Mouse (Mus musculus): ENCODE measurements around the gene Zfp839.

Zfp839 gene

DNA sequence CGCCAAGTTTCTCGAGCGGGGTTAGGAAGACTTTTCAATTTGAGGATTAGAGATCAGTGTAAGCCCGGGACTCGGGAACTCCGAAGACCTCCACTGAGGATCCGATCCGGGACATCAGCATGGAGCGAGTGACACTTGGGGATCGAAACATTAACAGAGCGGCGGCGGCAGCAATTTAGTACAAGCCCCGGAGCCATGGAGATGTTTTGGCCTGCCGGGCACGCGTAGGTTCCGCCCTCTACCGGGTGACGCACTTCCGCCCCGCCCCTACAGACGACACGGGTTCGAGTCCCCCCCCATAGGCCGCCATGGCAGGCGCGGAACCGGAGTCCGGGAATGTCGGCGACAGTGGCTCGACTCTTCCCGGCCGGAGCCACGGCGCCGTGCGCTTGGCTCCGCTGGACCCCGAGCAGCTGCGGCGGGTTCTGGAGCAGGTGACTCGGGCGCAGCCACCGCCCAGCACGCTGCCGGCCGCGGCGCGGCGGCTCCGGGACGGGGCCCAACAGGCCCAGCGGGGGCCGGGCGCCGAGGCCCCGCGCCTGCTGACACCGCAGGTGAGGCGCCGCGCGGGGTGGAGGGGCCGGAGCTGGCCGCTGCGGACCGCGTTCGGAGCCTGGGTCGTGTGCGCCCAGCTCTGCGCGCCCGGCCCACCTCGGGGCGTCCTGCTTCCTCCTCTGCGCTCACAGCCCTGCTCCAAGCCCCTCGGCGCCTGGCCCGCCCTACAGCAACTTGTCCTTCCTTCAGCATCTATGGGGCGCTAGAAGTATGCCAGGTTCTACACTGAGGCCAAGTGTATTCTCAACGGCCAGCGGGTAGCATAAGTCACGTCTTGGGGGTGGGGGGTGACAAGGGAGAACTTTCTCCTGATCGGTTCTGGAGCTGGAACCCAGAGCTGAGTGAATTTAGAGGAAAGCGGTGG lies at the start of gene Zfp839:
Zfp839 (plus strand) TSS at position 244 of the 919 bp plus-strand sequence.
- DNase-seq, result peak; percentile 83

DNA sequence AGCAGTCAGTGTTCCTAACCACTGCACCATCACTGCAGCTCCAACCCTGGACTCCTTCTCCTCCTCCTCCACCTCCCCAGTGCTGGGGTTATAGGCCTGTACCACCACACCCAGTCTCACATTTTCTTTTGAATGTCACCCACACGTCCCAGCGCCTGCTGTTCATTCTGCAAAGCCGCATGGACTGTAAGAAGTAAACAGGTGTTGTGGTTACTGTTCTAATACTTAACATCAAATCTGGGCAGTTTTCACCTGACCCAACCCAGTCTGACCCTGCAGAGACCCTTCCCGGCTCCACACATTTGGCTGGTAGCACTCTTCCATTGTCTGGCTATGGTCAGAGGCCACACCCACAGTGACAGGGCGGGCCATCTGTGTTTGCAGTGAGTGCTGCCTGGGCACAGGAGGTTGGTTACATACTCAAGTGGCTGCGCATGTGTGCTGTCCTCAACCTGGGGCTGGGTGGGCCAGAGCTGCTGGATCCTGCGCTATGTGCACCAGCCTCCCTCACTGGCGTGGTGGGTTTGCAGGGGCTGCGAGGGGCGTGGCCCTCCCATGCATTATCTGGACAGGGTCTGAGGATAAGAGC lies 48.1 kb upstream of the Zfp839 start:
- DNase-seq, result no peak

DNA sequence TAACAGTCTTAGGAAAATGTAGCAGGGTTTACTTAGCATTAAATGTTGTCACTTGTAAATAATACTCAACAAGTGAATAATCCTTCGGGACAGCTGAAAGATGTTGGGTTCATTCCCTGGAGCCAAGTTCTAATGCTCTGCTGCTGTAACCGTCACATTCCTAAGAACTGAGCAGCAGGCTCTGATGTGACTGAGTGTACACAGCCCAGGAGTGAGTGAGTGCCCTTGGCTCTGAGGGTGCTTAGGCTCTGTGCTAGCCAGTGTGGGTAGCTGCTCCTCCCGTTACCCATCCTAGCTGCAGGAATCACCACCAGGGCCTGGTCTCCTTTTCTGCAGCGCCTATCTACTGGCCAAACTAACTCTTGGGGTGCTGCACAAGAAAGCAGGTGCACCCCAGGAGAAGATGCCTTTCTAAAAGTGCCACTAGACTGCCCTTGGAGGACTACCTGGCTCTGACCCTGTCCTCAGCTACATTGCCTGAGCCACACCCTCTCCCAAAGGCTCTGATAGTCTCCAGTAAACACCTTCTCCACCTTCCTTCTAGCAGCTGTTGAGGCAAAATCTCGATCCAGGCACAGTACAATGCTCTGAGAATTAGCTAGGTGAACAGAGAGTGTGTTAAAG lies 47.3 kb upstream of the Zfp839 start:
- DNase-seq, result no peak

DNA sequence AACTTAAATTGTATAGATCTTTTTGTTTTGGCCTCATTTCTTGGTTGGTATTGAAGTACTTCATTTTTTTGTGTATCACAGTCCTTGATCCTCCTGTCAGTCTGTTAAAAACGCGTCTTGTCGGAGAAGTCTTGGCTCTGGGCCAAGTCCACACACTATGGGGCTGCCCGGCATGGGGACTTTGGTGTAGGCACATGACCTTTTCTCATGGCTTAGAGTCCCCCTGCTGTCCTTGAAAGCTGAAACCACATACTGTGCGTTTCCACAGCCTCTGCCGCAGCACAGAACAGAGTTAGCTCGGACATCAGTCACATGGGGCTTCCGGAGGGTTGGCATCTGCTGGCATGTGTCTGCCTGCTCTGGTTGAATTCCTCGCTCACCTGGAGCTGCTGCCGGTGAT lies 45.8 kb upstream of the Zfp839 start:
- no peak for DNase-seq

DNA sequence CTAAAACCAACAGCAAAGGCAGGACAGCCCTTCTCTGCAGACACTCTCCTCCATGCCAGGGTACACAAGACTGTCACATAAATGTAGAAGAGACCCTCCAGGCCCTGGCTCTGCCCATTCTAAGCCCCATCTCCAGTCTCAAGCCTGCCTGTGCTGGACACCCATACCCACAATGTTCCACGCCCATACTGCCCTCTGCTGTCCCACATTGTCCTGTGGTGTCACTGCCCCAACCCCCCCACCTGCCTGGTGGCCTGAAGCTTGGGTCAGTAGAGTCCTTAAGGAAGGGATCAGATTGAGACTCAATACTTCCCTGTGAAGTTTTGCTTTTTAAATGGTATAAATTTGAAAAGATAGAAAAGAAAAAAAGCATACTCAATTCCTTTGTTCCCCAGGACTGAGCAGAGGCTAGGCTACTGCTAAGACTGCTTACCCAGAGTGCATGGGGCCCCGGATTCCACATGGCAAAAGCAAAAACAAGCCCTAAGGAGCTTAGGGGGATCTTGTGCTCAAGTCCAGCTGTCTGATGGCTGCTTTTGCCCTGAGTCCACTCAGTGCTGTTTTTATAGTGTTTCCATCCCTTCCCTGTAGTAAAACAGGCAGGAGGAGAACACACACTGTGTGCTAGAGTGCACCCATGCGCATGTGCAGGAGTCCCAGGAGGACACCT lies 43.6 kb upstream of the Zfp839 start:
- peak; percentile 54 for DNase-seq

DNA sequence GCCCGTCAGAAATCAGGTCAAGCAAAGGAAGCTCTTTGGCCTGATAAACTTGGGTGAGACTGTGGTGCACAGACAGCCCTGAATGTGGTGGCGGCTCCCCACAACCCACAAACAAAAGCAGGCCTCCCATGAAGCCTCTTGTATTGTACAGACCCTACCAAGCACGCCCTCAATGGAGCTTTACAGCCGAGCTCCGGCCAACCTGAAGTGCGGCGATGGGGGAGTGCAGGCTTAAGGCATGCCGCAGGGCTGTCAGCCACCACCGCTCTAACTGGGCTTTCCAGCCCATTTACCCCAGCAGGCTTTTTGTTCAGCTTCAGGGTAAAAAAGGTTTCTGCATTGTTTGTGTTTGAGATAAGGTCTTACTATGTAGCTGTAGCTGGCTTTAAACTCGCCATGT lies 41.6 kb upstream of the Zfp839 start:
- no peak for DNase-seq

DNA sequence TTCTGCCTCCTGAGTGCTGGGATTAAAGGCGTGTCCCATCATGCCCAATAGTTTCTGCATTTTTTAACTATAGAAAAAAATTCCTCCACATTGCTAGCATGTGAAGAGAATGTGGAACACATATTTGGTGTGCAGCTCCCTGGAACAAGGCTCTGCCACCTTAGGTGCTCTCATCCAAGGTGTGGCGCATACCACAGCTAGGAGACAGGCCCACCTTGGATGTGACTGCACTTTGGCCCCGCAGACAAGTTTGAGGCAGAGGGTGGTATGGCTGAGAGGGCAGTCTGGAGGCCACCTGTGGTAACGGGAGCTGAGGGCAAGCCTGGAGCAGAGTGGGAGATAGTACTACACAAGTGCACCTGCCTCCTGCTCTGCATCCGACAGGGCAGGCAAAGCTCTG lies 41.2 kb upstream of the Zfp839 start:
- DNase-seq, result no peak

DNA sequence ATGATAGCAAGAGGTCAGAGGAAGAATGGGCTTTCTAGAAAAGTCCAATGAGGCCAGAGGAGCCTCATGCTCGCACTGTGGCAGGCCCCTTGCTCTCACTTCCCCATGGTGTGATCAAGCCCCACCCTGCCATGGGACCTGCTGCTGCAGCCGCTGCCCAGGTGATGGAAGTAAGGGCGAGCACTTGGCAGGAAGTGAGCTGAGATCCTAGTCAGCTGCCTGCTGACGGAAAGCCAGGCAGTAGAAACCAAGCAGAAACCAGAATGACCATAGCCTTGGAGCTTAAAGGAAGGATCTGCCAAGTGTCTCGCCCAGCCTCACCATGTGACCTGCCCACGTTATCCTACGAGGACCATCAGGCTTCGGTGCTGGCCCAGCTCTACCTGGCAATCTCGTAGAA lies 36.9 kb upstream of the Zfp839 start:
- DNase-seq, result no peak

DNA sequence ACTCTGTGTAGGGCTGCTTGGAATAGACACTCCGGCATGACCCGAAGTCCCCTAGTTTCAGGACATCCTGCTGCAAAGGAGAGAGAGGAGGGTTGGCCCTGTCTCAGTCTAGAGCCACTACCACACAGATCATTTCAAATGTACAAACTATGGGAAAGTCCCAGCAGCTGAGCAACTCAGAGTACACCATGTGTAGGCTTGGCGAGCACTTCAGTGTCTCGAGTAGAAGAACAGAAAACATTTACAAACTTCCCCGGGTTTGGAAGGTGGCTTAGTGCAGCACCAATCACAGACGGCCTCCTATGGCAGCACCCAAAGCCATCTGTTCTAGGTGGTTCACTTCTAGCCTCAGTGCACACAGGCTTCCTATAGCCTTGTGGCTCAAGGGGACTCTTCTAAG lies 36.4 kb upstream of the Zfp839 start:
- no peak for DNase-seq

DNA sequence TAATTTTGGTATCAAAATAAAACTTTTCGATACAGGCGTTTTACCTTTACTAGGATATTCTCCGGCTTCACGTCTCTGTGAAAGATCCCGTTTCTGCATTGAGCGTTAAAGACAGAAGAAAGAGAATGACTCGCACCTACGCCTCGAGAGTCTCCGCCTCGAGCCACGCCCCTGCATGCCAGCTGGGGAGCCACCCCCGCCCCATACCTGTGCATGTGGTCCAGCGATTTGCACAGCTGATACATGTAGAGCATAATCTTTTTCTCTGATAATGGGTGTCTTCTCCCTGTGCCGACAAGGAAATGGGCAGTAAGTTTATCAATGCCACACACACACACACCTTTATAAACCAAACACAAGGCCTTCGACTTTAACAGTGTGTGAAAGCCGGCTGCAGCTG lies 35.1 kb upstream of the Zfp839 start:
- DNase-seq, result no peak

DNA sequence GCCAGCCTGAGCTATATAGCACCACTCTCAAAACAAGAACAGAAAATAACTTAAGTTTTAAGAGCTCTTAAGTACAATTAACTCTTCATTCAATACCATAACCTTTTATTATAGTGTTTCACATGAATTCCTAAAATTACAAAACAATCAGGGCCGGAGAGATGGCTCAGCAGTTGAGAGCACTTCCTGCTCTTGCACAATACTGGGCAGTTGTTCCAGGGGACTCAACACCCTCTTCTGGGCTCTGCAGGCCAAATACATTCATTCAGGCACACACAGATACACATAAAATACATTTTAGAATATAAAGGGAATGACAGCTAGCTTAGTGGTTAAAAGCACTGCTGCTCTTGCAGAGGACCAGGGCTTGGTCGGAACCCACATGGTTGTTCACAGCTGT lies 33.2 kb upstream of the Zfp839 start:
- no peak for DNase-seq

DNA sequence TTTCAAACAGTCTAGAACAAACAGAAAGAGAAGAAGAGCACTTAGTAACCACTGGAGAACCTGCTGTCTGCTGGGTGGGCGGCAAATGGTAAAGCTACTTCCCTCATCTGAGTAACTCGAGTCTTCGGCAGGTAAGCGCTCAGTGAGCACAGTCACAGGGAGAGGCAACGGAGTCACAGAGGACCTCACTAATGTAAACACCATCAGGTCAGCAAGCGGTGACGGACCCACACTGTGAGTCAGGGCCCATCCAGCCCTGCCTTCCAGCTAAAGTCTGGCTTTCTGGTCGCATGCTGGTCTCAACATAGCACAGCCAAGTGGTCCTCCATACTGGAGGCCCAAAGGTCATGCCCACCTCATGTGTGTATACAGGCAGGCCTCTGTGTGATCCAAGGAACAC lies 30.7 kb upstream of the Zfp839 start:
- no peak for DNase-seq

DNA sequence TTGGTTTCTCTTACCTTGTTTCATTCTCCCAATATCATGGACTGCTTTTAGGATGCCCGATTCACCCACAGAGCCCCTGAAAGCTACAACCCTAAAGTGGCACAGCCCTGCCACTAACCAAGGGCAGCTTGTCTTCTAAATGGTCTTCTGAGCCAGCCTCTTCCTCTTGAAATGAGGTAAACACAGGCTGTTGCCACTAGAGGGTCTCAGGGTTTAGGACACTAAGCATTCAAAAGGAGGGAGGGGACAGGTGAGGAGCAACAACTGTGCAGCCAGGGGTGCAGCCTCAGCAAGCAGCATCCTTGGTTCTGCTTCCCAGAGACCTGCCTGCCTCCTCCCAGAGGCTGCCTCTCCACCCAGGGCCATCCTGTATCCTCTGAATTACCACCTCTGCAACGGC lies 28.3 kb upstream of the Zfp839 start:
- no peak for DNase-seq

DNA sequence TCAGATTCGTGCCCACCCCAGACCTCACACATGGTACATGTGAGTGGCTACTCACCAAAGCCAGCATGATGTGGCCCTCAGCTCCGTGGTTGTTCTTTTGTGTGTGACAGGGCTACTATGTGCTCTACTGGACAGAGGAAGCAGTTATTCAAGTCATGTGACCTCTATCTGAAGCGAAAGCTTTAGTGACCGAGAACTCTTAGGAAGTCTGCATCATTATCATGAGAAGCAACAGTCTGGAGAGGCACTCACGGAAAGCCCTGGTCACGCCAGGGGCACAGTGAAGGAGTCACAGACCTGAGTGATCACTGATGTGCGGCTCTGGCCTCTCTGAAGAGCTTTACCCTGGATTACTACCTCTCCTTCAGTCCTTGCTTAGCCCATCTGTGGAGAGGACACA lies 27.7 kb upstream of the Zfp839 start:
- no peak for DNase-seq

DNA sequence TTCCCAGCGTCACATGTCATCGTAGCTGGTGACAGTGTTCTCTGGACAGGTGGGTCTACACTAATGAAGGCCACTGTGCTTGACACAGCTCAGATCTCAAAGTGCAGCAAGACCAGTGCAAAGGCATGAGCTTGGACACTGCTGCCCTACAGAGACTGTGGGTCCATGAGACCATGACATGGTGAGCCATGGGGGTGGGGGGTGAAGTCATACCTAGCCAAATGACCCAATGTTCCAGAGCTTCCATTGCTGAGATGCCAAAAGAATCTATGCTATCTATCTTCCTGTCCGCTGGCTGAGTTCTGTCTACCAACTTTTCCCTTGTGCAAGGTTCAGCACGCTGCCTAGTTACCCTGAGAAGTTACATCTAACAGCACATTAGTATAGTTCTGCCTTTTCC lies 21.1 kb upstream of the Zfp839 start:
- DNase-seq, result no peak

DNA sequence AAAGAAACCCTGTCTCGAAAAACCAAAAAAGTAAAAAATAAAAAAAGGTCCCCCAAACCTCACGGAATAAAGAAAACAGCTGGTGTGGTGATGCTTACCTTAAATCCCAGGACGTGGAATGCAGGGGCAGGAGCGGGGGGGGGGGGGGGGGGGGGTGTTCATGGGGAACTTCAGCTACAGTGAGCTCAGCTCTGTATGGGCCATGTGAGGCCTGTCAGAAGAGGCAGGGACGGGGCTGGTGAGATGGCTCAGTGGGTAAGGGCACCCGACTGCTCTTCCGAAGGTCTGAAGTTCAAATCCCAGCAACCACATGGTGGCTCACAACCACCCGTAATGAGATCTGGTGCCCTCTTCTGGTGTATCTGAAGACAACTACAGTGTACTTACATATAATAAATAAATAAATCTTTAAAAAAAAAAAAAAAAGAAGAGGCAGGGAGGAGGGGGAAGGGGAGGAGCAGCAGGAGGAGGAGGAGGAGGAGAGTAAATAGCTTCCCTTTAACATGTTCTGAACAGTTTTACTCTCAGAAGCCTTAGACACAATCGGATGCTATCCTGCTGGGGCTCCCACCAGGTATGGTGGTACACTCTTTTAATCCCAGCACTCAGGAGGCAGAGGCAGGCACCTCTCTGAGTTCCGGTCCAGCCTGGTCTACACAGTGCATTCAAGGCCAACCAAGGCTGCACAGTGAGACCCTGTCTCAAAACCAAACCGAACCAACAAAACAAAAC lies 19.6 kb upstream of the Zfp839 start:
- DNase-seq, result no peak

DNA sequence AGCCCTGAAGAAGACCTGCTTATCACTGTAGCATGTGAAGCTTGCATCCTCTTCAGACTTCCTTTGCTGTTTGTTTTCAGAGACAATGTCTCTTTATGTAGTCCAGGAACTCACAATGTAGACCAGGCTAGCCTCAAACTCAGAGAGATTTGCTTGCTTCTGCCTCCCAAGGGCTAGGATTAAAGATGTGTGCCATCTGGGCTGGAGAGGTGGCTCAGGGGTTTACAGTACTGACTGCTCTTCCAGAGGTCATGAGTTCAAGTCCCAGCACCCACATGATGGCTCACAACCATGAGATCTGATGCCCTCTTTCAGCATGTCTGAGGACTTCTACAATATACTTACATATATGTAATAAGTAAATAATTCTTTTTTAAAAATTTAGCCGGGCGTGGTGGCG lies 14.9 kb upstream of the Zfp839 start:
- DNase-seq, result no peak

DNA sequence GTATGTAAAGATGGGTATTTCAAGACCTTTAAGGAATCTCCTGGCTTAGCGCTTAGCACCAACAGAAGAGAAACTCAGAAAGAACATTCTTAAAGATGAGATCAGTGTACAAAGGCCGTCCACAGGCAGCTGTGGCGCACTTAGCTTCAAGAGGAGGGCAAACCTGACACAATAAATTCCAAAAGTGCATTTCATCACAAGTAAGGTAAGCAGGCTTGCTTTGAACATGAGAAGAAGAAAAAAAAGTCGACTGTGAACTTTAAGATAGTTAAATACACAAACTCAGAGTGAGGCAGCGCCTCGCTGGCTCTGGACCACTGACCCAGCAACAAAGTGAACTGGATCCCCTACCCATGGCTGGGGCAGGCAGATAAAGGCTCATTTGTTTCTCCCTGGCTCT lies 13.3 kb upstream of the Zfp839 start:
- DNase-seq, result no peak

DNA sequence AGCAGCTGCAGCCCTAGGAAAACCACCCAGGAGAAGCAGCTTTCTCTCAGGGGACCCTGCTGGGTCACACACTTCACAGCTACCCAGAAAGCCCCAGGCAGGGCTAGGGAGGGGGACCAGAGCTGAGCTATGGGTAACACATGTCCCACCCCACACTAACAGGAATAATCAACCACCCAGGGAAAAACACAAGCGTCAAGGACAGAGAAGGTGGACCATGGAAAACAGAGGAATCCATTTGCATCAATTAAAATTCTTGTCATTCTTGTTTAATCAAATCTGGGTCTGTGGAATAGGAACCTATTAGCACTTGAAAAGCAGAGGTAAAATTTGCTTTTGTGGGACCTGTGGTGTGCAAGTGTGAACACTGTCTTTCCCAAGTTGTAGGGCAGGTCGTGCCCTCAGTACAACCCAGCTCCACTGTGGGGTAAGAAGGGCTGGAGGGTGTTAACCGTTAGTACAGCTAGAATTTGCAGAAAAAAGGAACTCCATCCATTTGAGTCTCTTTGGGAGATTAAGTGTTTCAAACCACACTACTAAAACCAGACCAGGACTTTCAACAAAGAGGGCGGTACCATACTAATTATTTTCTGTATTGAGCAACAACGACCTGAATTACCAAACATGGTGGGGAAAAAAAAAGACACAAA lies 12.7 kb upstream of the Zfp839 start:
- DNase-seq, result no peak

DNA sequence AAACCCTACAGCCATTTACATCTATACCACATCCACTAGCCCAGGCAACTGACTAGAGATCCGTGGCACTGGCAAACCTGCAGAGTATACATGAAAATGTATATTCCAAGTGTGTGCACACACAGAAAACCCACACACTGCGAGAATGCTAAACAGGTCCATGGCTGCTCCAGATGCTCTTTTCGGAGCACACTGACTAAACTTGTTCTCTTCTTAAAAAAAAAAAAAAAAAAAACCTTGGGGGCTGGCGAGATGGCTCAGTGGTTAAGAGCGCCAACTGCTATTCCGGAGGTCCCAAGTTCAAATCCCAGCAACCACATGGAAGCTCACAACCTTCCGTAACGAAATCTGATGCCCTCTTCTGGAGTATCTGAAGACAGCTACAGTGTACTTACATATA lies 12.2 kb upstream of the Zfp839 start:
- DNase-seq, result no peak

DNA sequence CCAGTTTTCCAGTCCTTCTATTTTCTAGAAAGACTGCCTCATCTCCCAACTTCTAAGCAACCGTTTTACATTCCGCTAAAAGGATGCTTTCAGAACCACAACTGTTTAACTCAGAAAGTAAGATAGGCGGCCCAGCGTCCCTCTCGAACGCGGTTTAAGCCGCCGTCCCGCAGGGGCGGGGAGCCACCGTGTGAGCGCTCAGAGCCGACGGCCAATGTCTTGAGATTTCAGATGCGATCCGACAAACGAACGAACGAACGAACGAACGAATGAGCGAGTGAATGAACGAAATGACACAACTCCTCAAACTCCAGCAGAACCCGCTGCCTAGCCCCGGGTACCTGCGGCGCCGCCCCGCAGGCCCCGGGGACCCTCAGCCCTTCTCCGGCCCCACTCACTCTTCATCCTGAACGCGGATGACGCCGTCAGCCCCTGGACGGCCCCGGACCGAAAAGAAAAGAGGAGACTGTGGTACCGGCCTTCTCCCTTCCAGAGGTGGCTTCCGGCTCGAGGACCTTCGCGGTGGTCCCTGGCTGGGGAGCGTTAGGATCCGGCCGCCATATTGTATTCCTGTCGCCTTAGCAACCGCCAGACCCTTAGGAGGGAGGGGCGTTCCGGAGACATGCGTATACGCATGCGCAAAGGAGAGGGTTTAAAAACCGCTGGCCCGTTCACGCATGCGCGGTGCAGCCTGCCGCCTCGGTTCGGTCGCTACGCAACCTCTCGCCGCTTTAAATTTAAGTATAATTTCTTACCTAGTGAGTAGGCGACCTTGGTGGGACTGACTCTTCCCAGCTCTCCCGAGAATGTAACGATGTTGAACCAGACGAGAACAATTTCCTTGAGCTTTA lies 9.5 kb upstream of the Zfp839 start, which contains the start of gene Mok:
Mok (minus strand) TSS at position 592 of the 851 bp plus-strand sequence.
- DNase-seq, result peak; percentile 93
